Mouse (Mus musculus): Measurements from ENCODE around the gene Chd2.

- TF ChIP-seq CTCF (IDR thresholded peaks at IDR 0.05; ENCODE audit: borderline replicate concordance, control insufficient read depth, extremely low read depth, insufficient read depth, low read length, poor library complexity) (no peak), POLR2A (IDR thresholded peaks at IDR 0.05; ENCODE audit: control insufficient read depth, extremely low read depth, insufficient read depth, low read length, poor library complexity) (no peak)
These were observed 114.8 kb downstream of the Chd2 start for GRCm38 (mm10) chr7:73426752-73427386.
